Mouse (Mus musculus) erythroblast, embryonic 14.5 days (primary cell): ENCODE results near the gene Pin4.

Experiments used
- GATA1 ChIP-seq: IDR thresholded peaks from 2 replicates; pipeline ENCODE4 v1.6.1; 2012; ENCODE audit warnings: low read length, inconsistent platforms, mixed read lengths
- TAL1 ChIP-seq: IDR thresholded peaks from 3 replicates; pipeline ENCODE4 v1.6.1; 2012; ENCODE audit warnings: low read length, inconsistent platforms, mixed read lengths

DNA sequence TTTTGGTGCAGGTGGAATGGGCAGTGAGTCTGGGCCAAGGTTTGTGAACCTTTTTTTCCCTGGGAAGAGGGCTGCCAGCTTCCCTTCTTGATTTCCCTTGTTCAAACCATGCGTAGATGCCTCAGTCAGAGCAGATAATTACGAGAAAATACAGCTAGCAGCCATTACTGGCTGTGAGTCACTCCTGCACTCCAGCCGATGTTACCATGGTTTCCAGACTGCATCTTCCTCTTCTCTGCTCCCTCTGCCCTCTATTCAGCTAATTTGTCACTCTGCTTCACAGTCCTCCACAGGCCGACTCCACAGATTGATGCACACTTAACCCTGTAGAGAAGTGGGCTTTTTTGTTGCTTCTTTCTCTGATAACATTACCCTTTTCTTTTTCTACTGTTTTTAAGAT, 3.6 kb upstream of the Pin4 start:
- TF ChIP-seq GATA1: no peak
- TF ChIP-seq TAL1: no peak
